Mouse (Mus musculus): ENCODE data around the gene Nkd1. TPM values are rescaled to one million over a fixed set of nuclear protein-coding genes. Genes with fewer than 3 reads are reported as not detected.

Nkd1 gene
- polyA plus RNA-seq, 1 experiment from 2014 or later: 45.8 TPM

DNA sequence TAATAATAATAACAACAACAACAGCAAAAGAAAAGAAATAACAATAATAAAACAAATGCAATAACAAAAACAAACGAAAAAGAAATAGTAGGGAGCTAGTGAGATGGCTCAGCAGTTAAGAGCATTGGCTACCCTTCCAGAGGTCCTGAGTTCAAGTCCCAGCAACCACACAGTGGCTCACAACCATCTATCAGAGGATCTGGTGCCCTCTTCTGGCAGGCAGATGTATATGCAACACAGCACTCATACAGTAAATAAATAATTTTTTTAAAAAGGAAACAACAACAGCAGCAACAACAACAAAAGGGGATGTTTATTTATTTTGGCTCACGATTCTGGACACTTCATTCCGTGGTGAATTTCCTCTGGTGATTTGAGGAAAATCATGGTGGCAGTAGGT lies 98.4 kb downstream of the Nkd1 start:
- ATAC-seq: no peak
- Histone ChIP-seq H3K27ac (ENCODE audit: low read depth, low read length) (no peak overlapping the region), H3K4me1 (ENCODE audit: control insufficient read depth, insufficient read depth, low read depth, low read length) (peaks cover 3% of the 10 kb centered on the region; the same call in 1 of the 2 replicates), H3K27me3 (replicated peaks; ENCODE audit: control insufficient read depth, insufficient read depth, low read length) (no peaks in the 10 kb centered on the region), H3K4me2 (ENCODE audit: low read length) (no peak overlapping the region), H3K4me3 (ENCODE audit: low read length) (no peak overlapping the region), H3K9me3 (ENCODE audit: control insufficient read depth, low read length) (no peaks in the 10 kb centered on the region), H3K36me3 (ENCODE audit: control insufficient read depth, insufficient read depth, low read length) (no peaks in the 10 kb centered on the region), H3K9ac (ENCODE audit: low read depth, low read length) (no peak overlapping the region)
- WGBS: 76% methylated on average over 3 of the region's 3 CpGs

- Histone ChIP-seq H3K9ac (ENCODE audit: low read depth, low read length) (no peak overlapping the region), H3K4me3 (ENCODE audit: low read length) (no peak overlapping the region), H3K4me2 (ENCODE audit: low read length) (no peak overlapping the region), H3K27me3 (replicated peaks; ENCODE audit: control insufficient read depth, insufficient read depth, low read length) (no peaks in the 10 kb centered on the region), H3K36me3 (ENCODE audit: control insufficient read depth, insufficient read depth, low read length) (no peaks in the 10 kb centered on the region), H3K4me1 (ENCODE audit: control insufficient read depth, insufficient read depth, low read depth, low read length) (peaks cover 3% of the 10 kb centered on the region; the same call in 1 of the 2 replicates), H3K27ac (ENCODE audit: low read depth, low read length) (no peak overlapping the region), H3K9me3 (ENCODE audit: control insufficient read depth, low read length) (no peaks in the 10 kb centered on the region)
- no peak for ATAC-seq
- WGBS: 62% methylated on average over 5 of the region's 5 CpGs
Observed at GRCm38 (mm10) chr8:88620931-88621330, 99.8 kb downstream of the Nkd1 start.

DNA sequence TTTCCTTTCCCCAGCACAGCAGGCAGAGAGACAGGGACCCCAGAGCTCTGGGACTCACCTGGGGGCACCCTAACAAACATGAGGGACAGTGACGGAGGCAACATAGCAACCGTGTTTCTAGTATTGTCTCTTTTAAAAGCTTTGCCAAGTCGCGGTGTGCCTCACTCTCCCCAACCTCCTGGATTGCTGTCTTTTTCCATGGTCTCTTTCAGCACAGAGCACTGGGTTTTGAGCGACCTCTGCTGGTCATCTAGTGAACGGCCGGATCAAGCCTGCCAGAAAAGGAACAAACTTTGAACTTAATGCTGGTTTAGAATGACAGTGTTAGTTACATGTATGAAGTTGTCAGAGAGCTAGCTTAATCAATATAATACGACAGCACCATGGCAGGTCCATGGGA lies 100.3 kb downstream of the Nkd1 start:
- under 1% methylated on average over 8 of the region's 8 CpGs for WGBS
- peaks cover 3% of the 10 kb centered on the region; the same call in 1 of the 2 replicates for H3K4me1 ChIP-seq (ENCODE audit: control insufficient read depth, insufficient read depth, low read depth, low read length)
- no peak overlapping the region for H3K4me3 ChIP-seq (ENCODE audit: low read length)
- ATAC-seq: peak; percentile 45; the same call in 1 of the 2 replicates
- no peak overlapping the region for H3K4me2 ChIP-seq (ENCODE audit: low read length)
- peaks cover 3% of the 10 kb centered on the region; the same call in 1 of the 2 replicates for H3K27me3 ChIP-seq (replicated peaks; ENCODE audit: control insufficient read depth, insufficient read depth, low read length)
- H3K36me3 ChIP-seq (ENCODE audit: control insufficient read depth, insufficient read depth, low read length): no peaks in the 10 kb centered on the region
- H3K9ac ChIP-seq (ENCODE audit: low read depth, low read length): no peak overlapping the region
- H3K27ac ChIP-seq (ENCODE audit: low read depth, low read length): no peak overlapping the region
- no peaks in the 10 kb centered on the region for H3K9me3 ChIP-seq (ENCODE audit: control insufficient read depth, low read length)

DNA sequence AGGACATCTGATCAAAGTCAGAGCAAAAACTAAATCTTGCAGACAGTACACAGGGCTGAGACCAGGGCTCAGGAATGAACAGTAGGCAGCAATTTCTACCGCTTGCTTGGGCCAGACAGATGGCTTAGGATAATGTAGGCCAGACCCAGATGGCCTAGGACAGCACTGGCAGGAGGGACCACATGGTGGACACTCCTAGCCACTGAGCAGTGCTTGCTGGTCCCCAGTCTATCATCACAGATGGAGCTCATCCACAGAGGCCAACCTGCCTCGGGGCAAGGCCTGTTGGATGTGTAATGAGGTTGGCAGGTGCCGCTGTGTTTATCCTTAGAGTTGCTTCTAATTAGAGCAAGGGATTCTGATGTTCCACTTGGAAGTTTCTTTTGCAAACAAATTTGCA lies 102.2 kb downstream of the Nkd1 start:
- Histone ChIP-seq H3K4me2 (ENCODE audit: low read length) (no peak overlapping the region), H3K4me1 (ENCODE audit: control insufficient read depth, insufficient read depth, low read depth, low read length) (peaks cover 13% of the 10 kb centered on the region), H3K4me3 (ENCODE audit: low read length) (no peak overlapping the region), H3K9ac (ENCODE audit: low read depth, low read length) (no peak overlapping the region), H3K27ac (ENCODE audit: low read depth, low read length) (no peak overlapping the region), H3K27me3 (replicated peaks; ENCODE audit: control insufficient read depth, insufficient read depth, low read length) (peaks cover 3% of the 10 kb centered on the region; the same call in 1 of the 2 replicates), H3K9me3 (ENCODE audit: control insufficient read depth, low read length) (no peaks in the 10 kb centered on the region), H3K36me3 (ENCODE audit: control insufficient read depth, insufficient read depth, low read length) (no peaks in the 10 kb centered on the region)
- WGBS: 71% methylated on average over 3 of the region's 3 CpGs
- no peak for ATAC-seq

GRCm38 (mm10) chr8:88624276-88624675 lies 103.1 kb downstream of the Nkd1 start:
- H3K27me3 ChIP-seq (replicated peaks; ENCODE audit: control insufficient read depth, insufficient read depth, low read length): peaks cover 3% of the 10 kb centered on the region; the same call in 1 of the 2 replicates
- ATAC-seq: no peak
- no peak overlapping the region for H3K9ac ChIP-seq (ENCODE audit: low read depth, low read length)
- no peaks in the 10 kb centered on the region for H3K9me3 ChIP-seq (ENCODE audit: control insufficient read depth, low read length)
- no peaks in the 10 kb centered on the region for H3K36me3 ChIP-seq (ENCODE audit: control insufficient read depth, insufficient read depth, low read length)
- H3K4me3 ChIP-seq (ENCODE audit: low read length): no peak overlapping the region
- H3K27ac ChIP-seq (ENCODE audit: low read depth, low read length): no peak overlapping the region
- H3K4me1 ChIP-seq (ENCODE audit: control insufficient read depth, insufficient read depth, low read depth, low read length): peaks cover 14% of the 10 kb centered on the region
- 82% methylated on average over 3 of the region's 3 CpGs for WGBS
- no peak overlapping the region for H3K4me2 ChIP-seq (ENCODE audit: low read length)

- Histone ChIP-seq H3K9me3 (ENCODE audit: control insufficient read depth, low read length) (no peaks in the 10 kb centered on the region), H3K9ac (ENCODE audit: low read depth, low read length) (no peak overlapping the region), H3K27me3 (replicated peaks; ENCODE audit: control insufficient read depth, insufficient read depth, low read length) (peaks cover 6% of the 10 kb centered on the region; the same call in 1 of the 2 replicates), H3K4me1 (ENCODE audit: control insufficient read depth, insufficient read depth, low read depth, low read length) (peaks cover 11% of the 10 kb centered on the region), H3K36me3 (ENCODE audit: control insufficient read depth, insufficient read depth, low read length) (no peaks in the 10 kb centered on the region), H3K4me2 (ENCODE audit: low read length) (no peak overlapping the region), H3K4me3 (ENCODE audit: low read length) (no peak overlapping the region), H3K27ac (ENCODE audit: low read depth, low read length) (no peak overlapping the region)
- ATAC-seq: no peak
- 83% methylated on average over 3 of the region's 3 CpGs for WGBS
Observed at GRCm38 (mm10) chr8:88626433-88626832, 105.3 kb downstream of the Nkd1 start.

DNA sequence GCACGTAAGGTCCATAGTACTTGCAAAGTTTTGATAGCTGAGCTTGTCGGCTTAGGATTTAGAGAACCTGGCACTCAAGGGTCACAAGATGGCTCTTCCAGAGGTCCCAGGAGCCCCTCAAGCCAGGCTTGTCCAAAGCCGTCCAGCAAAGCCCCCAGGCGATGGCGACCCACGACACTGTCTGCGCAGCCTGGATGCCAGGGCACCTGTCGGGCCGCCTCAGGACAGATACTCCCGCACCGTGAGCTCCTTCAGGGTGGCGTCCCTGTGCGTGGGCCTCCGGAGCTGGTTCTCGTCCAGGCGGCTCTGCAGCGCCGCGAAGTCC lies 105.7 kb downstream of the Nkd1 start:
- Histone ChIP-seq H3K4me2 (ENCODE audit: low read length) (peak overlapping the region; percentile 94), H3K9ac (ENCODE audit: low read depth, low read length) (peak overlapping the region; percentile 81), H3K4me3 (ENCODE audit: low read length) (peak overlapping the region; percentile 63), H3K27me3 (replicated peaks; ENCODE audit: control insufficient read depth, insufficient read depth, low read length) (peaks cover 6% of the 10 kb centered on the region; the same call in 1 of the 2 replicates), H3K9me3 (ENCODE audit: control insufficient read depth, low read length) (no peaks in the 10 kb centered on the region), H3K4me1 (ENCODE audit: control insufficient read depth, insufficient read depth, low read depth, low read length) (peaks cover 11% of the 10 kb centered on the region), H3K36me3 (ENCODE audit: control insufficient read depth, insufficient read depth, low read length) (no peaks in the 10 kb centered on the region), H3K27ac (ENCODE audit: low read depth, low read length) (peak overlapping the region; percentile 91)
- ATAC-seq: no peak
- 12% methylated on average over 19 of the region's 19 CpGs for WGBS

- no peaks in the 10 kb centered on the region for H3K9me3 ChIP-seq (ENCODE audit: control insufficient read depth, low read length)
- peak; percentile 86 for ATAC-seq
- peak overlapping the region; percentile 91 for H3K27ac ChIP-seq (ENCODE audit: low read depth, low read length)
- peak overlapping the region; percentile 63 for H3K4me3 ChIP-seq (ENCODE audit: low read length)
- peaks cover 11% of the 10 kb centered on the region for H3K4me1 ChIP-seq (ENCODE audit: control insufficient read depth, insufficient read depth, low read depth, low read length)
- H3K27me3 ChIP-seq (replicated peaks; ENCODE audit: control insufficient read depth, insufficient read depth, low read length): peaks cover 6% of the 10 kb centered on the region; the same call in 1 of the 2 replicates
- WGBS: under 1% methylated on average over 101 of the region's 105 CpGs
- H3K4me2 ChIP-seq (ENCODE audit: low read length): peak overlapping the region; percentile 94
- no peaks in the 10 kb centered on the region for H3K36me3 ChIP-seq (ENCODE audit: control insufficient read depth, insufficient read depth, low read length)
- H3K9ac ChIP-seq (ENCODE audit: low read depth, low read length): peak overlapping the region; percentile 81
Observed at GRCm38 (mm10) chr8:88627265-88627991, 106.3 kb downstream of the Nkd1 start.

- peak overlapping the region; percentile 94 for H3K4me2 ChIP-seq (ENCODE audit: low read length)
- no peak overlapping the region for H3K27ac ChIP-seq (ENCODE audit: low read depth, low read length)
- ATAC-seq: no peak
- H3K4me3 ChIP-seq (ENCODE audit: low read length): peak overlapping the region; percentile 63
- no peaks in the 10 kb centered on the region for H3K36me3 ChIP-seq (ENCODE audit: control insufficient read depth, insufficient read depth, low read length)
- 62% methylated on average over 14 of the region's 14 CpGs for WGBS
- peaks cover 11% of the 10 kb centered on the region for H3K4me1 ChIP-seq (ENCODE audit: control insufficient read depth, insufficient read depth, low read depth, low read length)
- peaks cover 6% of the 10 kb centered on the region; the same call in 1 of the 2 replicates for H3K27me3 ChIP-seq (replicated peaks; ENCODE audit: control insufficient read depth, insufficient read depth, low read length)
- peak overlapping the region; percentile 81 for H3K9ac ChIP-seq (ENCODE audit: low read depth, low read length)
- no peaks in the 10 kb centered on the region for H3K9me3 ChIP-seq (ENCODE audit: control insufficient read depth, low read length)
Observed at GRCm38 (mm10) chr8:88628001-88628774, 107.0 kb downstream of the Nkd1 start.

Measured in hindbrain, embryonic 16.5 days (tissue).